Mouse (Mus musculus): ENCODE measurements around the gene Tpo. TPM values are rescaled to one million over a fixed set of nuclear protein-coding genes. Genes with fewer than 3 reads are reported as not detected.

The Tpo gene
- polyA plus RNA-seq (2012; rRNA removed), result not detected in 2 replicates

GRCm38 (mm10) chr12:30132524-30132923 lies at the start of gene Tpo:
Gene Tpo (minus strand): TSS chr12:30132624.

Other genes with a start within 250 kb of the Tpo start
- gene Pxdn, start 195.0 kb downstream of the Tpo start, polyA plus RNA-seq (2012; rRNA removed), result 3.9 and 5.1 TPM in 2 replicates
- 0.11 and 0.22 TPM in 2 replicates for gene Sntg2, start 240.8 kb upstream of the Tpo start, polyA plus RNA-seq (2012; rRNA removed)